Mouse (Mus musculus) lung, postnatal 0 days (tissue): ENCODE data around the gene Noc2l.

Source experiments
- CTCF ChIP-seq: IDR thresholded peaks from 2 replicates; pipeline ENCODE4 v1.5.1; 2016; ENCODE audit warnings: antibody characterized with exemption, mild to moderate bottlenecking
- EP300 ChIP-seq: IDR thresholded peaks from 2 replicates; pipeline ENCODE4 v1.6.1; 2016; ENCODE audit warnings: antibody characterized with exemption, mild to moderate bottlenecking, control low read depth

GRCm38 (mm10) chr4:156227752-156228392 lies 7.9 kb upstream of the Noc2l start:
- TF ChIP-seq EP300 (no peak), CTCF (no peak)
